Mouse (Mus musculus): ENCODE results near the gene Frmd4a.

DNA sequence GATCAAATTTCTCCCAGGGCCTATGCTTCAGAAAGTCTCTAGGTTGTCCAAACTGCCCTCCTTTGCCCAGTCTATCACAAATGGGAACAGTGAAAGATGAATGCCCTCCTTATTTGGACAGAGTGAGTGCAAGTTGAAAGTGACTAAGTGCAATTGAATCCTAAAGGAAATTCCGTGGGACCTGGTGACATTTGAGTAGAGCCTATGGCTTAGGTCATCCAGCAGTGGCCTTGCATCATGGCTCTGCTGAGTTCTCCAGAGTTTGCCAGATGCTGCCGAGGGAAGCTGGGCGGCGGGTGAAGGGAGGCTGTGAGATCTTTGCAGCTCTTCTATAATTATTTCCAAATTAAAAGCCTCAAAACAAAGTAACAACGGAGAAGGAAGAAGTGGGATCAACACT is 459.8 kb downstream of the Frmd4a start:
- no peak for TF ChIP-seq EP300 (IDR thresholded peaks at IDR 0.05; ENCODE audit: low read depth)
- no peak for TF ChIP-seq CTCF (IDR thresholded peaks at IDR 0.05; ENCODE audit: low read depth)

All from liver, postnatal 0 days (tissue).